Mouse (Mus musculus): Measurements from ENCODE around the gene Nfic. TPM values are rescaled to one million over a fixed set of nuclear protein-coding genes. Genes with fewer than 3 reads are reported as not detected.
A peak's percentile ranks its signal among the peaks of the same experiment; 100 is the strongest.

Nfic gene
- polyA plus RNA-seq, 1 experiment: 6.1 TPM

GRCm38 (mm10) chr10:81379183-81379553, 76.3 kb downstream of the Nfic start:
- no peaks in the 10 kb centered on the region for H3K27me3 ChIP-seq (ENCODE audit: control insufficient read depth, insufficient read depth, low read length, poor library complexity, severe bottlenecking)
- TF ChIP-seq POLR2A (IDR thresholded peaks at IDR 0.05; ENCODE audit: insufficient read depth, low read length) (no peak), EP300 (IDR thresholded peaks at IDR 0.05; ENCODE audit: insufficient read depth, low read depth, low read length) (no peak), CTCF (IDR thresholded peaks at IDR 0.05; ENCODE audit: low read depth, low read length) (no peak)
- H3K36me3 ChIP-seq (ENCODE audit: control insufficient read depth, insufficient read depth, low read length, poor library complexity, severe bottlenecking): no peaks in the 10 kb centered on the region

GRCm38 (mm10) chr10:81378553-81379182, 76.8 kb downstream of the Nfic start:
- Histone ChIP-seq H3K27me3 (ENCODE audit: control insufficient read depth, insufficient read depth, low read length, poor library complexity, severe bottlenecking) (no peaks in the 10 kb centered on the region), H3K27ac (ENCODE audit: insufficient read depth, low read length) (peak overlapping the region; percentile 58), H3K9me3 (replicated peaks; ENCODE audit: control insufficient read depth, insufficient read depth, low read length, poor library complexity, severe bottlenecking) (no peaks in the 10 kb centered on the region), H3K9ac (ENCODE audit: low read depth, poor library complexity, severe bottlenecking) (peak overlapping the region; percentile 74), H3K4me1 (ENCODE audit: control insufficient read depth, insufficient read depth, low read length) (no peaks in the 10 kb centered on the region), H3K4me3 (ENCODE audit: low read depth, low read length) (peak overlapping the region; percentile 97), H3K36me3 (ENCODE audit: control insufficient read depth, insufficient read depth, low read length, poor library complexity, severe bottlenecking) (no peaks in the 10 kb centered on the region)
- TF ChIP-seq EP300 (IDR thresholded peaks at IDR 0.05; ENCODE audit: insufficient read depth, low read depth, low read length) (no peak), CTCF (IDR thresholded peaks at IDR 0.05; ENCODE audit: low read depth, low read length) (no peak), POLR2A (IDR thresholded peaks at IDR 0.05; ENCODE audit: insufficient read depth, low read length) (no peak)

More at GRCm38 (mm10) chr10:81379183-81379553, 76.3 kb downstream of the Nfic start:
- H3K9ac ChIP-seq (ENCODE audit: low read depth, poor library complexity, severe bottlenecking): peak overlapping the region; percentile 74
- peak overlapping the region; percentile 58 for H3K27ac ChIP-seq (ENCODE audit: insufficient read depth, low read length)
- no peaks in the 10 kb centered on the region for H3K4me1 ChIP-seq (ENCODE audit: control insufficient read depth, insufficient read depth, low read length)
- H3K9me3 ChIP-seq (replicated peaks; ENCODE audit: control insufficient read depth, insufficient read depth, low read length, poor library complexity, severe bottlenecking): no peaks in the 10 kb centered on the region
- H3K4me3 ChIP-seq (ENCODE audit: low read depth, low read length): peak overlapping the region; percentile 81

GRCm38 (mm10) chr10:81377793-81378552, 77.5 kb downstream of the Nfic start, which contains the start of gene Fzr1:
Gene Fzr1 (minus strand): TSS chr10:81378516.
- peak within 1 kb of the TSS; percentile 93 for H3K9ac ChIP-seq (ENCODE audit: low read depth, poor library complexity, severe bottlenecking)
- H3K9me3 ChIP-seq (replicated peaks; ENCODE audit: control insufficient read depth, insufficient read depth, low read length, poor library complexity, severe bottlenecking): no peaks in the 10 kb centered on the region
- no peak for TF ChIP-seq EP300 (IDR thresholded peaks at IDR 0.05; ENCODE audit: insufficient read depth, low read depth, low read length)
- no peak for TF ChIP-seq CTCF (IDR thresholded peaks at IDR 0.05; ENCODE audit: low read depth, low read length)
- no peak for TF ChIP-seq POLR2A (IDR thresholded peaks at IDR 0.05; ENCODE audit: insufficient read depth, low read length)
- H3K4me1 ChIP-seq (ENCODE audit: control insufficient read depth, insufficient read depth, low read length): no peaks in the 10 kb centered on the region
- H3K4me3 ChIP-seq (ENCODE audit: low read depth, low read length): peak within 1 kb of the TSS; percentile 97
- no peaks in the 10 kb centered on the region for H3K27me3 ChIP-seq (ENCODE audit: control insufficient read depth, insufficient read depth, low read length, poor library complexity, severe bottlenecking)
- H3K27ac ChIP-seq (ENCODE audit: insufficient read depth, low read length): peak within 1 kb of the TSS; percentile 58
- no peaks in the 10 kb centered on the region for H3K36me3 ChIP-seq (ENCODE audit: control insufficient read depth, insufficient read depth, low read length, poor library complexity, severe bottlenecking)

- TF ChIP-seq CTCF (IDR thresholded peaks at IDR 0.05; ENCODE audit: low read depth, low read length): no peak
- no peak for TF ChIP-seq EP300 (IDR thresholded peaks at IDR 0.05; ENCODE audit: insufficient read depth, low read depth, low read length)
- TF ChIP-seq POLR2A (IDR thresholded peaks at IDR 0.05; ENCODE audit: insufficient read depth, low read length): no peak
- peak overlapping the region; percentile 93 for H3K9ac ChIP-seq (ENCODE audit: low read depth, poor library complexity, severe bottlenecking)
- no peaks in the 10 kb centered on the region for H3K27me3 ChIP-seq (ENCODE audit: control insufficient read depth, insufficient read depth, low read length, poor library complexity, severe bottlenecking)
- no peaks in the 10 kb centered on the region for H3K4me1 ChIP-seq (ENCODE audit: control insufficient read depth, insufficient read depth, low read length)
- peak overlapping the region; percentile 97 for H3K4me3 ChIP-seq (ENCODE audit: low read depth, low read length)
- no peaks in the 10 kb centered on the region for H3K36me3 ChIP-seq (ENCODE audit: control insufficient read depth, insufficient read depth, low read length, poor library complexity, severe bottlenecking)
- H3K27ac ChIP-seq (ENCODE audit: insufficient read depth, low read length): 0 out of 2 replicates have a peak overlapping the region, but pooled peaks have one; percentile 29
- no peaks in the 10 kb centered on the region for H3K9me3 ChIP-seq (replicated peaks; ENCODE audit: control insufficient read depth, insufficient read depth, low read length, poor library complexity, severe bottlenecking)
Observed at GRCm38 (mm10) chr10:81377362-81377664, 78.1 kb downstream of the Nfic start.

- Histone ChIP-seq H3K27me3 (ENCODE audit: control insufficient read depth, insufficient read depth, low read length, poor library complexity, severe bottlenecking) (no peaks in the 10 kb centered on the region), H3K4me3 (ENCODE audit: low read depth, low read length) (peak overlapping the region; percentile 97), H3K4me1 (ENCODE audit: control insufficient read depth, insufficient read depth, low read length) (no peaks in the 10 kb centered on the region), H3K9ac (ENCODE audit: low read depth, poor library complexity, severe bottlenecking) (peak overlapping the region; percentile 93; the same call in 1 of the 2 replicates), H3K9me3 (replicated peaks; ENCODE audit: control insufficient read depth, insufficient read depth, low read length, poor library complexity, severe bottlenecking) (no peaks in the 10 kb centered on the region), H3K27ac (ENCODE audit: insufficient read depth, low read length) (peak overlapping the region; percentile 29; the same call in 1 of the 2 replicates), H3K36me3 (ENCODE audit: control insufficient read depth, insufficient read depth, low read length, poor library complexity, severe bottlenecking) (no peaks in the 10 kb centered on the region)
- TF ChIP-seq EP300 (IDR thresholded peaks at IDR 0.05; ENCODE audit: insufficient read depth, low read depth, low read length) (no peak), POLR2A (IDR thresholded peaks at IDR 0.05; ENCODE audit: insufficient read depth, low read length) (no peak), CTCF (IDR thresholded peaks at IDR 0.05; ENCODE audit: low read depth, low read length) (peak; percentile 57)
Observed at GRCm38 (mm10) chr10:81376561-81377361, 78.7 kb downstream of the Nfic start.

All from ES-Bruce4 (cell line).